Mouse (Mus musculus): ENCODE data around the gene Mrpl57.
"Not testable (repeated sequence)": the region's sequence is repeated elsewhere in the genome, so short reads cannot be mapped to it uniquely, and the experiment has no call there.

Mrpl57 gene

DNA sequence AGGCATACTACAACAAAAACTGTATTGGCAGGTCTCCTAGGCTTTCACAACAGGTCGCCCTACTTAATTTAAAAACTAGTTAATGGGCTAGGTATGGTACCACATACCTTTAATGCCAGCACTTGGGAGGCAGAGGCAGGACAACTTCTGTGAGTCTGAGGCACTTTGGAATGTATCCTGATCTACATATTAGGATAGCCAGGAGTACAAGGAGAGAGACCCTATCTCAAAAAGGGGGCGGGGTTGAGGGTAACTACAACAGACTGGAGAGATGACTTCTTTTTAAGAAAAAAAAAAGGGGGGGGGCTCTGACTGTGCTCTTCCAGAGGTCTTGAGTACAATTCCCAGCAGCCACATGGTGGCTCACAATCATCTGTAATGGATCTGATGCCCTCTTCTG is 22.6 kb downstream of the Mrpl57 start:
- no peaks in the 10 kb centered on the region for H3K9me3 ChIP-seq (ENCODE audit: low read length)
- H3K27me3 ChIP-seq (ENCODE audit: insufficient read depth, low read length), result no peaks in the 10 kb centered on the region
- peaks cover 90% of the 10 kb centered on the region for H3K4me1 ChIP-seq (replicated peaks; ENCODE audit: low read depth, low read length)
- H3K4me3 ChIP-seq (replicated peaks; ENCODE audit: low read length), result peak overlapping the region; percentile 43
- H3K36me3 ChIP-seq (ENCODE audit: insufficient read depth, low read length), result peaks cover 39% of the 10 kb centered on the region
- TF ChIP-seq POU5F1 (IDR thresholded peaks at IDR 0.05; ENCODE audit: borderline replicate concordance, low read length) (no peak), CTCF (conservative IDR thresholded peaks at IDR 0.05; ENCODE audit: low read length) (no peak), NANOG (IDR thresholded peaks at IDR 0.05; ENCODE audit: borderline replicate concordance, low read length) (no peak)

- no peak overlapping the region for H3K4me3 ChIP-seq (replicated peaks; ENCODE audit: low read length)
- peaks cover 30% of the 10 kb centered on the region for H3K36me3 ChIP-seq (ENCODE audit: insufficient read depth, low read length)
- TF ChIP-seq NANOG (IDR thresholded peaks at IDR 0.05; ENCODE audit: borderline replicate concordance, low read length) (no peak), POU5F1 (IDR thresholded peaks at IDR 0.05; ENCODE audit: borderline replicate concordance, low read length) (no peak), CTCF (conservative IDR thresholded peaks at IDR 0.05; ENCODE audit: low read length) (no peak)
- peaks cover 90% of the 10 kb centered on the region for H3K4me1 ChIP-seq (replicated peaks; ENCODE audit: low read depth, low read length)
- H3K9me3 ChIP-seq (ENCODE audit: low read length), result no peaks in the 10 kb centered on the region
- no peaks in the 10 kb centered on the region for H3K27me3 ChIP-seq (ENCODE audit: insufficient read depth, low read length)
Observed at GRCm38 (mm10) chr14:57850330-57850729, 24.3 kb downstream of the Mrpl57 start.

- H3K4me1 ChIP-seq (replicated peaks; ENCODE audit: low read depth, low read length), result peaks cover 72% of the 10 kb centered on the region
- no peaks in the 10 kb centered on the region for H3K9me3 ChIP-seq (ENCODE audit: low read length)
- no peak for TF ChIP-seq CTCF (conservative IDR thresholded peaks at IDR 0.05; ENCODE audit: low read length)
- TF ChIP-seq POU5F1 (IDR thresholded peaks at IDR 0.05; ENCODE audit: borderline replicate concordance, low read length), result 0 out of 2 replicates have a peak, but pooled peaks have one; percentile 19
- no peak for TF ChIP-seq NANOG (IDR thresholded peaks at IDR 0.05; ENCODE audit: borderline replicate concordance, low read length)
- H3K36me3 ChIP-seq (ENCODE audit: insufficient read depth, low read length), result peaks cover 33% of the 10 kb centered on the region
- H3K4me3 ChIP-seq (replicated peaks; ENCODE audit: low read length), result no peak overlapping the region
- no peaks in the 10 kb centered on the region for H3K27me3 ChIP-seq (ENCODE audit: insufficient read depth, low read length)
Observed at GRCm38 (mm10) chr14:57852961-57853360, 26.9 kb downstream of the Mrpl57 start.

GRCm38 (mm10) chr14:57856037-57856436 is 30.0 kb downstream of the Mrpl57 start:
- H3K27me3 ChIP-seq (ENCODE audit: insufficient read depth, low read length); H3K4me3 ChIP-seq (replicated peaks; ENCODE audit: low read length); H3K9me3 ChIP-seq (ENCODE audit: low read length): not testable (repeated sequence)
- peaks cover 48% of the 10 kb centered on the region for H3K4me1 ChIP-seq (replicated peaks; ENCODE audit: low read depth, low read length)
- H3K36me3 ChIP-seq (ENCODE audit: insufficient read depth, low read length), result peaks cover 50% of the 10 kb centered on the region
- peak; percentile 13 for TF ChIP-seq CTCF (conservative IDR thresholded peaks at IDR 0.05; ENCODE audit: low read length)

DNA sequence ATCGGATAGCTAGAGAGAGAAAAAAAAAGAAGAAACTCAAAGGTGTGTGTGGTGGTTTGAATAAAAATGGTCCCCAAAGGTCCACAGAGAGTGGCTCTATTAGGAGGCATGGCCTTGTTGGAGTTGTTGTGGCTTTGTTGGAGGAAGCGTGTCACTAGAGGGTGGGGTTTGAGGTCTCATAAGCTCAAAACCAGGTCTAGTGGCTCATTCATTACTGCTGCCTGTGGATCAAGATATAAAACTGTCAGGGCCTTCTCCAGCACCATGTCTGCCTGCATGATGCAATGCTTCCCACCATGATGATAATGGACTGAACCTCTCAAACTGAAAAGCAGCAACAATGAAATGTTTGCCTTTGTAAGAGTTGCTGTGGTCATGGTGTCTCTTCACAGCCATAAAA is 32.6 kb downstream of the Mrpl57 start:
- Histone ChIP-seq H3K4me3 (replicated peaks; ENCODE audit: low read length) (no peak overlapping the region), H3K36me3 (ENCODE audit: insufficient read depth, low read length) (peaks cover 57% of the 10 kb centered on the region), H3K9me3 (ENCODE audit: low read length) (no peaks in the 10 kb centered on the region), H3K27me3 (ENCODE audit: insufficient read depth, low read length) (no peaks in the 10 kb centered on the region), H3K4me1 (replicated peaks; ENCODE audit: low read depth, low read length) (peaks cover 37% of the 10 kb centered on the region)
- TF ChIP-seq CTCF (conservative IDR thresholded peaks at IDR 0.05; ENCODE audit: low read length), result no peak
- no peak for TF ChIP-seq NANOG (IDR thresholded peaks at IDR 0.05; ENCODE audit: borderline replicate concordance, low read length)
- TF ChIP-seq POU5F1 (IDR thresholded peaks at IDR 0.05; ENCODE audit: borderline replicate concordance, low read length), result no peak

- H3K27me3 ChIP-seq (ENCODE audit: insufficient read depth, low read length), result no peaks in the 10 kb centered on the region
- no peaks in the 10 kb centered on the region for H3K9me3 ChIP-seq (ENCODE audit: low read length)
- H3K4me3 ChIP-seq (replicated peaks; ENCODE audit: low read length), result no peak overlapping the region
- TF ChIP-seq POU5F1 (IDR thresholded peaks at IDR 0.05; ENCODE audit: borderline replicate concordance, low read length) (no peak), CTCF (conservative IDR thresholded peaks at IDR 0.05; ENCODE audit: low read length) (no peak)
- H3K36me3 ChIP-seq (ENCODE audit: insufficient read depth, low read length), result peaks cover 64% of the 10 kb centered on the region
- H3K4me1 ChIP-seq (replicated peaks; ENCODE audit: low read depth, low read length), result peaks cover 28% of the 10 kb centered on the region
Observed at GRCm38 (mm10) chr14:57859520-57859919, 33.5 kb downstream of the Mrpl57 start.

- TF ChIP-seq NANOG (IDR thresholded peaks at IDR 0.05; ENCODE audit: borderline replicate concordance, low read length) (no peak), CTCF (conservative IDR thresholded peaks at IDR 0.05; ENCODE audit: low read length) (no peak)
- H3K4me3 ChIP-seq (replicated peaks; ENCODE audit: low read length), result peak overlapping the region; percentile 59
- no peaks in the 10 kb centered on the region for H3K9me3 ChIP-seq (ENCODE audit: low read length)
- peaks cover 31% of the 10 kb centered on the region for H3K4me1 ChIP-seq (replicated peaks; ENCODE audit: low read depth, low read length)
- H3K27me3 ChIP-seq (ENCODE audit: insufficient read depth, low read length), result no peaks in the 10 kb centered on the region
- peaks cover 68% of the 10 kb centered on the region for H3K36me3 ChIP-seq (ENCODE audit: insufficient read depth, low read length)
Observed at GRCm38 (mm10) chr14:57861987-57862412, 36.0 kb downstream of the Mrpl57 start.

DNA sequence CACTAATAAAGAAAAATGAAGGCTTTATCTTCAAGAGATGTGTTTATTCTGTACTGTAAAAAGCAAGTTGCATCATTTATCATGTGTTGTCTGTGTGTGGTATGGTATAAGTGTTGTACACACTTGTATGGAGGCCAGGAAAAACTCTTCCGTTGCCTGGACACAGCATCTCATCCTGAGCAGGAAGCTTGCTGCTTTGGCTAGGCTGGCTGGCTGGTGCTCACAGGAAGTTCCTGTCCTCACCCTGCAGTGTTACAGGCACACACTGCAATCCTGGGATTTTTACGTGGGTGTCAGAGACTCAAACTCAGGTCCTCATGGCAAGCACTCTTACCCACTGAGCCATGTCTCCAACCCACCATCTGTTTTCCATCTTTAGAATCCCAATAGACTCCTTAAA is 37.1 kb downstream of the Mrpl57 start:
- Histone ChIP-seq H3K4me1 (replicated peaks; ENCODE audit: low read depth, low read length) (peaks cover 40% of the 10 kb centered on the region), H3K9me3 (ENCODE audit: low read length) (no peaks in the 10 kb centered on the region), H3K36me3 (ENCODE audit: insufficient read depth, low read length) (peaks cover 66% of the 10 kb centered on the region), H3K27me3 (ENCODE audit: insufficient read depth, low read length) (no peaks in the 10 kb centered on the region), H3K4me3 (replicated peaks; ENCODE audit: low read length) (no peak overlapping the region)
- TF ChIP-seq NANOG (IDR thresholded peaks at IDR 0.05; ENCODE audit: borderline replicate concordance, low read length) (no peak), CTCF (conservative IDR thresholded peaks at IDR 0.05; ENCODE audit: low read length) (no peak), POU5F1 (IDR thresholded peaks at IDR 0.05; ENCODE audit: borderline replicate concordance, low read length) (no peak)

GRCm38 (mm10) chr14:57865256-57865655 is 39.2 kb downstream of the Mrpl57 start:
- peaks cover 37% of the 10 kb centered on the region for H3K4me1 ChIP-seq (replicated peaks; ENCODE audit: low read depth, low read length)
- H3K4me3 ChIP-seq (replicated peaks; ENCODE audit: low read length), result no peak overlapping the region
- no peaks in the 10 kb centered on the region for H3K27me3 ChIP-seq (ENCODE audit: insufficient read depth, low read length)
- peaks cover 63% of the 10 kb centered on the region for H3K36me3 ChIP-seq (ENCODE audit: insufficient read depth, low read length)
- TF ChIP-seq NANOG (IDR thresholded peaks at IDR 0.05; ENCODE audit: borderline replicate concordance, low read length) (no peak), POU5F1 (IDR thresholded peaks at IDR 0.05; ENCODE audit: borderline replicate concordance, low read length) (no peak), CTCF (conservative IDR thresholded peaks at IDR 0.05; ENCODE audit: low read length) (no peak)
- no peaks in the 10 kb centered on the region for H3K9me3 ChIP-seq (ENCODE audit: low read length)

All from E14TG2a.4 (cell line).